Mouse (Mus musculus) MEL (cell line): ENCODE data around the gene Smc5. TPM values are rescaled to one million over a fixed set of nuclear protein-coding genes. Genes with fewer than 3 reads are reported as not detected.

Experiments
- DNase-seq: peaks from one replicate; pipeline ENCODE4 v3.0.0; 2011; ENCODE audit warnings: low read depth, low spot score
- H3K27ac ChIP-seq: 2 replicates; pipeline ENCODE4 v1.5.1; 2012; ENCODE audit warnings: low read depth, mild to moderate bottlenecking, control low read depth, low read length, moderate library complexity; ENCODE audit not compliant: control insufficient read depth
- H3K27me3 ChIP-seq, 2 experiments: fragments of 150-350 bp in 1 of 2; sonication (generic) in 1 of 2; 2 replicates each; pipeline ENCODE4 v1.6.1; 2012; ENCODE audit warnings: low read length in 2 of 2, mild to moderate bottlenecking in 2 of 2, improper control_type of control experiment in 1 of 2, moderate library complexity in 1 of 2; ENCODE audit not compliant: insufficient read depth in 2 of 2, control insufficient read depth in 1 of 2
- H3K36me3 ChIP-seq, 2 experiments: 2 replicates each; pipeline ENCODE4 v1.6.1; 2012 to 2014; ENCODE audit warnings: low read length in 2 of 2, improper control_type of control experiment in 1 of 2, inconsistent platforms in 1 of 2, mild to moderate bottlenecking in 1 of 2; ENCODE audit not compliant: insufficient read depth in 2 of 2, control insufficient read depth in 1 of 2
- H3K4me1 ChIP-seq, 2 experiments: fragments of 150-350 bp in 1 of 2; sonication (generic) in 1 of 2; 2 replicates each; pipeline ENCODE4 v1.6.1; 2012; ENCODE audit warnings: low read length in 2 of 2, improper control_type of control experiment in 1 of 2, mild to moderate bottlenecking in 1 of 2; ENCODE audit not compliant: insufficient read depth in 2 of 2, control insufficient read depth in 1 of 2
- H3K4me3 ChIP-seq, 2 experiments: fragments of 150-350 bp in 1 of 2; sonication (generic) in 1 of 2; 2 replicates each; pipeline ENCODE4 v1.5.1; 2012; ENCODE audit warnings: low read depth in 2 of 2, low read length in 2 of 2, mild to moderate bottlenecking in 2 of 2, moderate library complexity in 2 of 2, control low read depth in 1 of 2, improper control_type of control experiment in 1 of 2; ENCODE audit not compliant: control insufficient read depth in 1 of 2, insufficient read depth in 1 of 2
- H3K79me2 ChIP-seq: 2 replicates; pipeline ENCODE4 v1.6.1; 2012; ENCODE audit warnings: mild to moderate bottlenecking, low read length, moderate library complexity; ENCODE audit not compliant: control insufficient read depth, poor library complexity, insufficient read depth
- H3K9ac ChIP-seq: 2 replicates; pipeline ENCODE4 v1.6.1; 2012; ENCODE audit warnings: low read depth, mild to moderate bottlenecking, control low read depth, low read length, moderate library complexity; ENCODE audit not compliant: control insufficient read depth, poor library complexity, severe bottlenecking
- H3K9me3 ChIP-seq: fragments of 150-350 bp; sonication (generic); replicated peaks from 2 replicates; pipeline ENCODE4 v1.6.1; 2012; ENCODE audit warnings: mild to moderate bottlenecking, low read length, improper control_type of control experiment, moderate library complexity; ENCODE audit not compliant: insufficient read depth
- CHD1 ChIP-seq: IDR thresholded peaks from 2 replicates; pipeline ENCODE4 v1.6.1; 2012; ENCODE audit warnings: low read depth, mild to moderate bottlenecking, inconsistent platforms, low read length, improper control_type of control experiment
- CHD2 ChIP-seq: IDR thresholded peaks from 2 replicates; pipeline ENCODE4 v1.6.1; 2011; ENCODE audit warnings: low read length, improper control_type of control experiment
- ELF1 ChIP-seq: IDR thresholded peaks from 2 replicates; pipeline ENCODE4 v1.6.1; 2014; ENCODE audit warnings: low read depth, mild to moderate bottlenecking, inconsistent platforms, low read length, improper control_type of control experiment, moderate library complexity
- ETS1 ChIP-seq: IDR thresholded peaks from 2 replicates; pipeline ENCODE4 v1.6.1; 2012; ENCODE audit warnings: low read depth, mild to moderate bottlenecking, inconsistent platforms, low read length, improper control_type of control experiment, moderate library complexity
- GABPA ChIP-seq: IDR thresholded peaks from 2 replicates; pipeline ENCODE4 v1.6.1; 2012; ENCODE audit warnings: low read depth, mild to moderate bottlenecking, inconsistent platforms, low read length, improper control_type of control experiment, moderate library complexity
- HCFC1 ChIP-seq: IDR thresholded peaks from 2 replicates; pipeline ENCODE4 v1.6.1; 2012; ENCODE audit warnings: low read depth, mild to moderate bottlenecking, inconsistent platforms, low read length, improper control_type of control experiment, moderate library complexity
- JUND ChIP-seq: IDR thresholded peaks from 2 replicates; pipeline ENCODE4 v1.6.1; 2011; ENCODE audit warnings: low read depth, mild to moderate bottlenecking, improper control_type of control experiment, low read length
- KAT2A ChIP-seq: conservative IDR thresholded peaks from 2 replicates; pipeline ENCODE4 v1.6.1; 2012; ENCODE audit warnings: low read depth, low read length, improper control_type of control experiment, inconsistent platforms
- MAX ChIP-seq: IDR thresholded peaks from 2 replicates; pipeline ENCODE4 v1.6.1; 2011; ENCODE audit warnings: low read length, improper control_type of control experiment
- MAZ ChIP-seq: IDR thresholded peaks from 2 replicates; pipeline ENCODE4 v1.6.1; 2012; ENCODE audit warnings: low read depth, mild to moderate bottlenecking, inconsistent platforms, low read length, improper control_type of control experiment
- MEF2A ChIP-seq: IDR thresholded peaks from 2 replicates; pipeline ENCODE4 v1.6.1; 2014; ENCODE audit warnings: low read depth, mild to moderate bottlenecking, inconsistent platforms, low read length, improper control_type of control experiment; ENCODE audit not compliant: poor library complexity, insufficient replicate concordance, severe bottlenecking; ENCODE audit errors: extremely low read depth
- MXI1 ChIP-seq: IDR thresholded peaks from 2 replicates; pipeline ENCODE4 v1.6.1; 2011; ENCODE audit warnings: mild to moderate bottlenecking, low read depth, low read length, improper control_type of control experiment
- MYB ChIP-seq: IDR thresholded peaks from 2 replicates; pipeline ENCODE4 v1.6.1; 2011; ENCODE audit warnings: mild to moderate bottlenecking, low read depth, low read length, improper control_type of control experiment
- MYC ChIP-seq: IDR thresholded peaks from 2 replicates; pipeline ENCODE4 v1.6.1; 2011; ENCODE audit warnings: low read depth, mild to moderate bottlenecking, low read length, improper control_type of control experiment, moderate library complexity
- NELFE ChIP-seq: IDR thresholded peaks from 2 replicates; pipeline ENCODE4 v1.6.1; 2011; ENCODE audit warnings: low read depth, low read length, improper control_type of control experiment
- POLR2AphosphoS2 ChIP-seq: IDR thresholded peaks from 2 replicates; pipeline ENCODE4 v1.6.1; 2011; ENCODE audit warnings: low read length, improper control_type of control experiment
- POLR2AphosphoS5 ChIP-seq: IDR thresholded peaks from 2 replicates; pipeline ENCODE4 v1.6.1; 2012; ENCODE audit warnings: low read depth, borderline replicate concordance, mild to moderate bottlenecking, inconsistent platforms, low read length, moderate library complexity, mixed read lengths
- RAD21 ChIP-seq: IDR thresholded peaks from 2 replicates; pipeline ENCODE4 v1.6.1; 2011; ENCODE audit warnings: mild to moderate bottlenecking, low read depth, low read length, improper control_type of control experiment
- RCOR1 ChIP-seq: IDR thresholded peaks from 2 replicates; pipeline ENCODE4 v1.6.1; 2012; ENCODE audit warnings: low read depth, mild to moderate bottlenecking, inconsistent platforms, low read length, improper control_type of control experiment
- TAL1 ChIP-seq: IDR thresholded peaks from 2 replicates; pipeline ENCODE4 v1.6.1; 2012; ENCODE audit warnings: mild to moderate bottlenecking, inconsistent platforms, low read length, moderate library complexity, mixed read lengths
- TCF12 ChIP-seq: IDR thresholded peaks from 2 replicates; pipeline ENCODE4 v1.6.1; 2014; ENCODE audit warnings: low read depth, mild to moderate bottlenecking, inconsistent platforms, low read length, improper control_type of control experiment, moderate library complexity
- ZMIZ1 ChIP-seq: IDR thresholded peaks from 2 replicates; pipeline ENCODE4 v1.6.1; 2012; ENCODE audit warnings: low read depth, mild to moderate bottlenecking, inconsistent platforms, low read length, improper control_type of control experiment, moderate library complexity
- ZNF384 ChIP-seq: IDR thresholded peaks from 2 replicates; pipeline ENCODE4 v1.6.1; 2012; ENCODE audit warnings: low read depth, mild to moderate bottlenecking, inconsistent platforms, low read length, improper control_type of control experiment
- polyA plus RNA-seq, 2 experiments: library from polyadenylated mRNA; stranded (reverse) in 1 of 2; unstranded in 1 of 2; fragments of >175 nt in 1 of 2; fragments of >200 nt in 1 of 2; gene quantifications; 2 replicates each; pipeline versions ENCODE4 v1.2.1 to v1.2.4; 2012; ENCODE audit warnings: low replicate concordance in 2 of 2, low read depth in 1 of 2; ENCODE audit not compliant: insufficient read length in 2 of 2, insufficient read depth in 1 of 2, missing spikeins in 1 of 2
- total RNA-seq: library from RNA; depleted of rRNA; stranded (reverse); fragments of 300-350 nt; gene quantifications from 2 replicates; pipeline ENCODE4 v1.2.3, GENCODE M21; 2012; rRNA removed

Smc5 gene
- total and polyA plus RNA-seq, 3 experiments = 29.9 to 77.3 (median 36.8) TPM

DNA sequence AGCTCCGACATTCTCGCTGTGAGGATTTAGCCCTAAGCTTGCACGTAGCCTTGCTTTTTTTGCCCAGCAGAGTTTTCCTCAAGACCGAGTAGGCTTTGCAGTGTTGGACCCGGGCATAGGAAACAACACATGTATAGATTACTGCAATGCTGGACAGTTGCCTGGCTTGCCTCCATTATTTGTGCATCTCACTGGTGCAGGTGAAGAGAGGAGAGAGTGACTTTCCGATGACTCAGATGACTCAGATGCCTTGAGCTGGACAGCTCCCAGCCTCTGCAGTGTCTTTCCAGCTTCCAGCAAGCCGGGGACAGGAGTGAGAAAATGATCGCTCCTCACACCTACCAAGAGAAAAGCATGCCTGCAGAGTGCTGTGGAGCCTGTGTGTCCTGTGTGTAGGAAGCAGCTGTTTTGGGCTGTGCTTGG lies 111.3 kb downstream of the Smc5 start:
- Histone ChIP-seq H3K9ac (no peak overlapping the region), H3K36me3 (no peaks in the 10 kb centered on the region), H3K4me3 (no peak overlapping the region)
- TF ChIP-seq TCF12 (no peak), ETS1 (no peak), CHD2 (no peak), POLR2AphosphoS5 (no peak), MAZ (no peak), RAD21 (no peak), HCFC1 (no peak), GABPA (no peak), POLR2AphosphoS2 (no peak), MYB (no peak), ZMIZ1 (no peak), CHD1 (no peak), KAT2A (no peak), RCOR1 (no peak)
- TF ChIP-seq, all 39 proteins: peak for 0
- Histone ChIP-seq H3K4me1 (no peaks in the 10 kb centered on the region), H3K79me2 (no peaks in the 10 kb centered on the region), H3K27ac (no peak overlapping the region), H3K27me3 (no peaks in the 10 kb centered on the region), H3K9me3 (no peaks in the 10 kb centered on the region)
- no peak for DNase-seq

GRCm38 (mm10) chr19:23159780-23160395 lies 113.8 kb downstream of the Smc5 start:
- Histone ChIP-seq H3K9ac (no peak overlapping the region), H3K36me3 (no peaks in the 10 kb centered on the region), H3K4me1 (no peaks in the 10 kb centered on the region), H3K27me3 (no peaks in the 10 kb centered on the region), H3K4me3 (no peak overlapping the region), H3K27ac (no peak overlapping the region), H3K9me3 (no peaks in the 10 kb centered on the region), H3K79me2 (no peaks in the 10 kb centered on the region)
- DNase-seq = no peak
- TF ChIP-seq MXI1 (no peak), TCF12 (no peak), ZNF384 (no peak), JUND (no peak), MAX (no peak), RCOR1 (no peak), NELFE (no peak), MEF2A (no peak), ELF1 (no peak), ZMIZ1 (no peak), MYB (no peak), TAL1 (no peak), MYC (no peak)

Other genes with a start within 250 kb of the Smc5 start
- gene Klf9, start 132.7 kb downstream of the Smc5 start, total RNA-seq = not detected in 2 replicates
- gene Klf9, start 132.7 kb downstream of the Smc5 start, polyA plus RNA-seq = under 1 TPM in 1 of 2 experiments, not detected in 1; 0.01 TPM
- not detected in 2 replicates for gene Mamdc2, start 174.5 kb upstream of the Smc5 start, total RNA-seq
- not detected for gene Mamdc2, start 174.5 kb upstream of the Smc5 start, polyA plus RNA-seq